Mouse (Mus musculus) kidney, adult 18-20 months (tissue): ENCODE measurements at regions not wholly inside any gene's neighbourhood (a gene's known extent, or its start where the extent isn't known, plus 50 kb on each side); places are given as distances from the start of the nearest gene placed in this dataset.

Experiments
- DNase-seq: peaks from one replicate; pipeline ENCODE4 v3.0.0; 2021

DNA sequence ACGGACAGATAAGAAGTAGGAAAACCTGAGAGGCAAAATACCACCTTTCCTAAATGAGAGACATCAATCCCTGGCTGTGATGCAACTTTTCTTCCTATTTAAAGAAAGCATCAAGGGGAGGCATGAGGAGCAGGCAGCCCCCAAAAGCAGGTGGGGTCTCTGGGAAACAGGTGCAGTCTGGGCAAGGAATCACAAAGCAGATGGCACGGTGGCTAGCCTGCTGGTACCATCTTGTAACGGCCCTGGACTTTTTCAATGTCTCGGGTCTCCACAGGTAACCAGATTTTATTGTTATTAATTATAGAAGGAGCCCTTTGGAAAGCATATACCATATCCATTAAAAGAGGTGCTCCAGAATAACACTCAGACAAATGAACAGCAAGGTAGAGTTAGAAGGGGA is 219.6 kb downstream of the Galc start:
- DNase-seq: no peak

DNA sequence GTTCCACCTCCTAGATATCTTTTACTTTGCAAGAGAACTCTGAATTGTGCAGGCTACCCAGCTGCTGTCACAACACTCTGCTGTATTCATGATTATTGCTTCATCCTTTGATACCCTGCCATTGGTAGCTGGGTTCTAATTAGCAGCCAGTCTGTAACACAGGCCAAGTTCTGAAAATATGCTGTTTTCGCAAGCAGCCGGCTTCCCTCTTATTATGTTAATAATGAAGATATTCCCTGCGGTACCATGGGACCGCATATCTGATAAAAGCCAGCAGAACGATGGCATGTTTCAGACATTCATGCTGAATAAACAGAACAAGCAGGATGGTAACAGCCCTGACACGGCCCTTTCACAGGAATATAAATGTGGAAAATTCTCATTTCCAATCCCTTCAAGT is 235.6 kb downstream of the Galc start:
- DNase-seq: no peak

DNA sequence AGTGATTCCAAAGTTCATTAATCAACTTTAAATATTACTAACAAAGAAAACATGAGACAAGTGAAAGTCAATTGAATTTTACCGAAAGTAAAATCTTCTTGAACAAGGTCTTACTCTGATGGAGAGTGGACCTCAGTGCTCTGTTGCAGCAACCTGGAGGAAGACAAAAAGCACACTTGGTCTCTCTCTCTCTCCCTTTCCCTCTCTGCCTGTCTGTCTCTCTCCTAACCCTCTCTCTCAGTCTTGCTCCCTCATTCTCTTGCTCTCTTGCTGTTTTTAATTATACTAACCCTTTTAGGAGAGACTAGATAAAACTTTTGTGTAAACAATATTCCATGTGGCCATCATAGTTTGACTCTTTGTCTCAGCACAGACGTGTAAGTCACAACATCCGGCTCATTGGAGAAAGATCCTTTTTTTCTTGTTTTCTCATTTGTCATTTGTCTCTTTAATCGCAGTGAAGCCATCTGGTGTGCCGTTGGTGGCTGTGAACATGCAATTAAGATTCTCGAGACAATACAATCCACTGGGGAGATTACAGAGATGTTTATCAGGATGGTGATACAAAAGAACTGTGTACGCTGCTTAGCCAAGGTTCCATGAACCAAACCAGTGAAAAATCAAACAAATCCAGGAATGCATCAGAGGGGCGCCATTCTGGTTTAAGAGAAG is 244.5 kb downstream of the Galc start:
- DNase-seq: no peak

DNA sequence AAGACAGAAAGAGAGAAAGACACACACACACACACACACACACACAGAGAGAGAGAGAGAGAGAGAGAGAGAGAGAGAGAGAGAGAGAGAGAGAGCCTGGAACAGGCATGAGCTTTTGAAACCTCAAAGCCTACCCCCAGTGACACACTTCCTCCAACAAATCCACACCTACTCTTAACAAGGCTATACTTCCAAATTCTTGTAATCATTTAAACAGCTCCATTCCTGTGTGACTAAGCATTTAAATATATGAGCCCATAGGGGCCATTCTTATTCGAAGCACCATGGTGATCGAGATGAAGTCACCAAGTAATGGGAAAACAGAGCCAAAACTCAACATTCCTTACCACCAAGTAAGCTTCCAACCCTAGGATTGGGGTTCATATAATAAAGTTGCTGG is 250.1 kb downstream of the Galc start:
- no peak for DNase-seq

DNA sequence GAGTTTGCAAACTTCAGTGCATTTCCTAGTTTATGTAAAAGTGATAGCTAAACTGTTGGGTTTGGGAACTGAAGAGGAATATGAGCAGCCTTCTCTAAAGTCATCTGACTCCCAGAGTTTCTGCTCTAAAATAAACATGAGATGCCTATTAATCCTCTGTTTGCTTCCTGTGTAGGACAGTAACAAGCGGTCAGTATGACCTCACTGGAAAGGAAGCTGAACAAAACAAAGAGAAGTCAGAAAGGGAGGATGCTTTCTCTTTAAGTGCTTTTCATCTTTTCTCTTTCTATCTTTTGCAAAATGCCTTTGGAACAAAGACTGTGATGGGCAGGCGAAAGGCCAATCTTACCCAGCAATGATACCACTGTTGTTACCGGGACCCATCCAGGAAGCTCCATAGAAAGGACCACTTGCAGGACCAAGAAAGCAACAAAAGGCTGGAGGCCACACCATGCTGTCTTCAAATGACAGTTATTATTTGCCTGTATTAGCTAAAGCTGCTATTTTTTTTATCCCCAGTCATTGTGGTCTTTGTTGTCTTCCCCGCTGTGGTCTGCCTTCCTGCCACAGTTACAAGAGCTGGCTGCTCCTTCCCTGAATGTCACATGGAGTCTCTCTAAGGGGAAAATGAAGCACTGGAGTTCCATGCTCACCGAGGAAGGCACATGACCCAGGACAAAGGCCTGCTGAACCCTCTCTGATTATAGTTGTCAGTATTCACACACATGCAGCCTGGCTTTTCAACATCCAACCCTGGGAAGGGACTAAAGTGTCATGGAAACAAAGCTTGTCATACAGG is 253.4 kb downstream of the Galc start:
- no peak for DNase-seq

DNA sequence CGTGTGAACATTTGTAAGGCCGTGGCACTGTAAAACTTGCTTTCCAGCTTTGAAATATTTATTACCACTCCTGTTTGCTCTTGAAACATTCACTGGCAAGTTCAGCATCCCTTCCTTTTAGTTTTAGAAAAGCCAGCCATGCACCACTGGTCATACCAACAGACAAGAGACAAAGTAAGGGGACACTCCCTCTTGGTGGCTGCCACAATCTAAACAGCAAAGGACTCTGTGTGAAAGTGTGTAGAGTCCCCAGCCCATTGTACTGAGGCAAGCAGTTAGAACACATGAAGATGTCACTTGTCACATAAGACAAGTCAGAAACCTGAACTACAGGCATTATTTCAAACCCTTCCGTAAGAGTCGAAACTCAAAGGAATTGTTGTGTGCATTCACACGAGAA is 257.0 kb downstream of the Galc start:
- DNase-seq: no peak

DNA sequence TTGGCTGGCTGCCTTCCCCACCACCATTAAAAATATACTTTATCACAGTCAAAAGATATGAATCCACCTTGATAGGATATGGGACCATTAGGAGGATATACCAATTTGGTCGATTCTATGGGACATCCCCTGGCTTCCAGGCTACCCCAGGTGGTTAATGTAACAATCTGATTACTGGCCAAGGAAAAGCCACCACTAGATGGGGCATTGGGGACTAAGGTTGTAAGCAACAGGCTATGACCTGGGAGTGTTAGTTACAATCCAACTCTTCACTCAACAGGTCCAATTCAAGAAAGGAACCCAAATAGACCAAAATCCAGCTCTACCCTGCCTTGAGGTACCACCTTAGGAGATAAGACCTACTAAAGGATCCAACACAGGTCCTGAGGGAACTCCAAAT is 264.4 kb downstream of the Galc start:
- DNase-seq: no peak

DNA sequence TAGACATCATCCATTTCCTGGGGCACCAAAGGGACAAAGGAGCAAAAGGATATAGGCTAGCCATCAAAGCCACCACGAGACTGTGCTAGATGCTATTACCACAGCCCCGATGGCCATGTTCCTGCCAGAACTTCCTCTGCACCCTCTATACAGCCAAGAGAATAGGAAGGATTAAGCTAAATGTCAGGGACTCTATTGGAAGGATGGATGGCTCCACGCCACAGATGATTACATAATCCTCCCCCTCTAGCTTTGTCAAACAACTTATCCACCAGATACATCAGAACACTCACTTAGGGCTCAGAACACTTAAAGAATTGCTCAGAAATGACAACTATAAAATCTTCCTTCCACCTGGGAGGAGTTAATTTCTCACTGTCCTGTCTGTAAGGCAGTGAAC is 265.3 kb downstream of the Galc start:
- DNase-seq: no peak

DNA sequence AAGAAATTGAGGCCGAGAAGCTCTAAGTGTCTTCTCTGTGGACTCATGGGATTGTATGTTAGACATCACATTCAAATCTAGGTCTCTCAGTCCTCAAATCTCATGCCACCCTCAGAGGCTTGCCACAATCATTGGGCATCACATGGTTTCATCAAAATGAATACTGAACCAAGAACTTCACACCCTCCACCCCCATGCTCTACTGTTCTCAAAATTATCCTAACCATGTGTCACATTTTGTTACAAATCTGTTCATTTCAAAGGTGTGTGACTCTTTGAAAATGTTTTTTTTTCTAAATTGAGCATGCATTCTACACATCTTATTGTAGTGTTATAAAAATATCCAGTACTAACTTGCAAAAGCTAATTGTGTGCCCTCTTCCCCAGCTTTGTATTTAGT is 275.9 kb downstream of the Galc start:
- no peak for DNase-seq

DNA sequence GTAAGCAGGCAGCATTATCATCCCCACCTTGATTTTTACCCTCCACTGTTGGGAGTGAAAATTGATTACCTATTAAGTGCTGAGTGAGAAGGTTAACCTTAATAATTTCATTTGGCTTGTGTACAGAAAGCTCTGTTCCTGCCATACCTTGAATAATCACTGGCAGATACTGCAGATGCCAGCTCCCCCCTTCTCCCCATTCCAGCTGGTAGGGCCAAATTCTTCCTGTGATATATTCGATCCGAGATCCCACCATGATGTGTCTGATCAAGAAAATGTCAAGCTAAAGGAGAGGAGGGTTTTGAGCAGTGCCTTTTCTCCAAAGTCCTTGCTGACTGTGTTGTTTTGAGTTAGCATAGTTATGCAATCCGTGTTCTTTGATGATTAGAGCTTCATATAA is 280.6 kb downstream of the Galc start:
- DNase-seq: no peak

DNA sequence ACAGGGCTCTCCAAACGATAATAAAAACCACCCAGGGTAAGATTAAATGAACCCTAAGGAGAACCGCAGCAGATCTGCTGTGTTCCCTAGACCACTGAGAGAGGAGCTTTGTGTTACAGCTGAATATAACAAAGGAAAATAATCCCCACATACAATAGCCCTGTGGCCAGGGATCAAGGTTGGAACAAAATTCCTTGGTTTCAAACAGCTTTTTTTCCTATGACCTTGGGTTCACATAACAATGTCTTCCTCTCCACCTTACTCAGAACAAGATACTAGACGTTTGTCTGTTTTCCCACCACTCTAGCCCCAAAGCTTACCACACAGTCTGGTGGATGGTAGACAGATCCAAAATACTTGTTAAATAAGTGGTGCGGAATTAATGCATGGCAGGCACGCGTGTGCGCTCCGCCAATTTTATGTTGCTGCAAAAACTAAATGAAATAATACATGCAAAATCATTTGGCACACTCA is 281.0 kb downstream of the Galc start:
- DNase-seq: no peak

DNA sequence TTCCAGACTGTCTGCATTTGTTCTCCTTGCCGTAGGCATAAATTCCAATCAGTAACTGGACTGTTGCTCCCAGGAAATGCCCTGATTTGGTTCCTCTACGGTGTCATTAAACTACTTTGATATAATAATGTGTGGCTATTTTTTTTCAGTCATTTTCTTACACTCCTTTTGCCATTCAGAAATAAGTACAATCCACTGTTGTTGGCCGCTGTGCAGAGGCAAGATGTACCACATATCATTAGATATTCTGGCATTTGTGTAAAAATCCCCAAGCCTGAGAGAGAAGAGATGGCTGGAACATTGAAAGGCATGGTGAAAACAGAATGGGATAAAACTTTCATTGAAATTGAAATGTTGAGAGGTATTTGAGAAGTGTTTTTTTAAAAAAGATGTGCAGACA is 281.6 kb downstream of the Galc start:
- no peak for DNase-seq

DNA sequence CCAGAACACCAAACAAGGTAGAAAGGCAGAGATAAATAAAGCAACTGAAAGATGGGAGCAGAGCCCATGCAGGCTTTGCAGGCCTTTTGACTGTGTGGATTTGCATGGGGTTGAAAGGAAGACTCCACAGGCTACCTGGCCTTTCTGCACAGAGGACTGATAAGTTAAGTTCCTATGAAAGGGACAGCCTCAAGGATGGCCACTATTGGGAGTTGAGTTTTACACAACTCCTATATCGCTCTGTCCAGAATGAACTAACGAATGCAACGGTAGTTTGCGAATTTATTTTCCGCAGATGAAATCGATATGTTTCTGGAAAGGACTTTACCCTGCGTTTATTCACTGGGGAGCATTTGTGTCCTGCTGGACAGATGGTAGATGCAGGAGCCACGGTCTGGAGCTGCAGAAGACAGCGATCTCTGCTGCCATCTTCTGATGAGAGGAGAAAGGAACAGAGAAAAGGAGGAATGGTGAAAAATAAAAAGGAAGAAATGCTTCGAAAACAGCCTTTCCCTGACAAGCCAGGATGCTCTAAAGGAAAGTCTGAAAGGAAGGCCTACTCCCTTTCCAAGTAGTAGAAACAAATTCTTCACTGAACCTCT is 285.2 kb downstream of the Galc start:
- DNase-seq: no peak

DNA sequence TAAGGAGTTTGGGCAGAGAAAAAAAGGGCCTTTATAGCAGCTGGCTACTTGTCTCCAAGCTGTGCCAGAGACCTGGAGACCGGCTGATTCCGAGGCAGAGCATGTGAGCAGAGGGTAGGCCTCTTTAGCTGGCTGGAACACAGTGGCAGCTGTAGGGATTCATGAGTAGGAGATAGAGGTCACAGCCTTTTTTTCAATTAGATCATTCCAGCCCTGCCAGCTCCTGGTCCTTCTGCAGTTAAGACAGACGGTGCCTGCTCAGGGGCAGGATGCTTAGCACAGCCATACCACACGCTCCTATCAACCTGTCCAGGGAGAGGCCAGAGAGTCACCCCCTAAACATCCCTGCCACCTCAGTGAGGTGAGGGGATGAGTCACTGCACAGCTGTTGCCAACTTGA is 302.1 kb downstream of the Galc start:
- no peak for DNase-seq

DNA sequence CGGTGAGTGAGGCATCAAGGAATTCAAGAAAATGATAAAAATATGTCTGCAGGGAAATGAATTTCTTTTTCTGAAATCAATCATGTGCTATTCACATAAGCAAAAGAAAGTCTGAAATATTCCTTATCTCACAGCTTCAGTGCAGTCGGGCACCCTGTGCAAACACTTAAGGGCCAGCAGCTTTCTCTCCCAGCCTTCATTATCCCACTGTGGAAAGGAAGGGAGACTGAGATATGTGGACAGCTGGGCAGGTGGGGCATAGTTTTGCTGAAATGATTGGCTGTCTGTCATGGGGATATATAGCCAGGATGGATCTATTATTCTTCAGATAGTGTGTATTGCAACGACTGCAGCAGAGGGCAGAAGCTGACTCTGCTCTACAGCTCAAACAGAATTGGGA is 305.9 kb downstream of the Galc start:
- DNase-seq: no peak

DNA sequence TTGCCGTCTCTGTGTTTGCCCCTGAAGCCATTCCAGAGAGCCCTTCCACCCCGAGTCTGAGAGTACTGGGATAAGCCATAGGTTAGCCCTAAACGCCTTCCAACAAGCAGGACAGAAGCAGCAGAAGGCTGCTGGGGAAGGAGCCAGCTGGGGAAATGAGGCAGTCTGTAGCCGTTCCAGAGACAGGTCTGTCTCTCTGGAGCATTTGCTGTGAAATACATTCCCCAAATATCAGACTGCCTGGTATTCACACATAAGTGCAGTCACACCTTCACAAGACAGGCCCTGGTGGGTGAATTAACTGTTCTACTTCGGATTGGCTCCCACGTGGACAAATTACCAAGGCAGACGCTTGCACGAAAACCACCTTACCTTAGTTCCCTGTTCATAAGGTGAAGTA is 307.1 kb downstream of the Galc start:
- no peak for DNase-seq

DNA sequence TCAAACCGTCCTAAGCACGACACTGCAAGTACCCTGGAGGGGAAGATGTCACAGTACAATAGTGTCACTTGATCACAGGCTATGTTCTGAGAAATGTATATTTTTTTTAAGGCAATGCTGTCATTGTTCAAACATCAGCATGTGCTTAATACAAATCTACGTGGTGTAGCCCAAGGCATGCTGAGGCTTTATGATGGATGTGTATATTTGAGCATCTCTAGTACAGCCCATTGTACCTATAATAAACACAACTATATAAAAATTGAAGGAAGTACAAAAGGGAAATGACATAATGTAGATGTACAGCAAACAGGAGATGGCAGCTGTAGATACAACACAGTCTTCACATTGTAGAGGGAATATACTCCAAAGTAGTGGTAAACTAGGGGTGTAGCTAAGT is 309.2 kb downstream of the Galc start:
- DNase-seq: no peak

DNA sequence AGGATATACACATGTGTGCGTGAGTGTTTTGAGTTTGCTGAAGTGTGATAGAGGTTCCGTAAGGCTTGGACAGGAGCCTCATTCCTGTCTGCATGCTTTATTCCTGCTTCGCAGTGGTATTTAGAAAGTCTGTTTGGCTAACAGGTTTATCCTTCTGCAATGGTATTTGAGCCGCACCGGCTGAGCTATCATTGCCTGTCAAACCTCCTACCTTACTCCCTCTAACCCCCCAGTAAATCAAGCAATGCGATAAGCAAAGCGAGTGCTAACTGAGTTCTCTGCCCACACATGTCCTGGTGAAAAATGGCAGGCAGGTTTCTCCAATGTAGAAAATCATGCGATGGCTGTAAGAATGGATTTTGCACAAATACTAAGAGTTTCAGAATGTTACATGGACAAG is 311.8 kb downstream of the Galc start:
- no peak for DNase-seq

DNA sequence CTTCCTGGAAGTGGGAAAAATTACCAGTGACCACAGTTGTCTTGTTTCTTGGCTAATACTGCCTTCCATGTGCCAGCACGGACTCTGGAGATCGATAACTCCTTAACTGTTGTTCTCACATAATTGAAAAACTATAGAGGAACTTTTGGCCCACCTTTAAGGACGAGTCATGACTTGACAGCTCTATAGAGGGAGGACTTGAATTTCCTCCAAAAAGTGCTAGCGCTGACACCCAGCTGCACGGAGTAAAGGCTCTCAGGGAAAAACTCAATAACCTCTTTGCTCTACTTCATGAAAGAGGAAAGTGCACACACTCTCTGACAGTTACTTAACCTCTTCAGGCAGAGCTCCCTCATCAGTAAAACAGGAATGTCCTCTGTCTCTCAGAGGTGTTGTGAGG is 320.9 kb downstream of the Galc start:
- no peak for DNase-seq

DNA sequence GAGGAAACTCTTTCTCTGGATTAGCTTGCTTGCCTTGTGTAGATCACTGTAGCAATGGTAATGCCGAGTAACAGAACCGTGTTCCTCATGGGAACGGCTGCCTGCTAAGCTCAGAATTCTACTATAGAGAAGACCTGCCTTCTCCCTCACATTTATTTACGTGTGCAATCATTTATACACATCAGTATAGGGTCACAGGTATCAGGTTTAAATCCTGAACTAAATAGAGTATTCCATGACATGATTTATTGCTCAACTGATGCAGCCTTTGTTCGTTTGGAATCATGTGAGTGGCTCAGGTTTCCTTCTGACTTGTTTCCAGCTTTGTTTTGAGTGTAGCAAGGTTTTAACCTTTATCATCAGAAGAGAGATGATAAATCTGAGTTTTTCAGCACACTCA is 329.4 kb downstream of the Galc start:
- DNase-seq: no peak

DNA sequence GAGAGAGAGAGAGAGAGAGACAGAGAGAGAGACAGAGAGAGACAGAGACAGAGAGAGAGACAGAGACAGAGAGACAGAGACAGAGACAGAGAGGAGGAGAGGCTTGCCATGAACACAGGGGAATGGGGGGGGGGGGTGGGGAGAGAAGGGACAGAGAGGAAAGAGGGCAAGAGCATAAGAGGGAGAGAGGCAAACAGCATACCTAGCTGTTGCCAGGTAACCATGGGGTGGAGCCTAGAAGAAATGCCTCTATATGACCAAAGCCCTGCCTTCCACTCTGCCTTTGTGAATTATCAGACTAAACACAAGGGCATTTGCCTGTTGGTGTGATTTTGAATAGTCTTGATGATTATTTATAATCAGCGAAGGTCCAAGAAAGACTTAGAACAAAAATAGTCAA is 332.2 kb downstream of the Galc start:
- no peak for DNase-seq

DNA sequence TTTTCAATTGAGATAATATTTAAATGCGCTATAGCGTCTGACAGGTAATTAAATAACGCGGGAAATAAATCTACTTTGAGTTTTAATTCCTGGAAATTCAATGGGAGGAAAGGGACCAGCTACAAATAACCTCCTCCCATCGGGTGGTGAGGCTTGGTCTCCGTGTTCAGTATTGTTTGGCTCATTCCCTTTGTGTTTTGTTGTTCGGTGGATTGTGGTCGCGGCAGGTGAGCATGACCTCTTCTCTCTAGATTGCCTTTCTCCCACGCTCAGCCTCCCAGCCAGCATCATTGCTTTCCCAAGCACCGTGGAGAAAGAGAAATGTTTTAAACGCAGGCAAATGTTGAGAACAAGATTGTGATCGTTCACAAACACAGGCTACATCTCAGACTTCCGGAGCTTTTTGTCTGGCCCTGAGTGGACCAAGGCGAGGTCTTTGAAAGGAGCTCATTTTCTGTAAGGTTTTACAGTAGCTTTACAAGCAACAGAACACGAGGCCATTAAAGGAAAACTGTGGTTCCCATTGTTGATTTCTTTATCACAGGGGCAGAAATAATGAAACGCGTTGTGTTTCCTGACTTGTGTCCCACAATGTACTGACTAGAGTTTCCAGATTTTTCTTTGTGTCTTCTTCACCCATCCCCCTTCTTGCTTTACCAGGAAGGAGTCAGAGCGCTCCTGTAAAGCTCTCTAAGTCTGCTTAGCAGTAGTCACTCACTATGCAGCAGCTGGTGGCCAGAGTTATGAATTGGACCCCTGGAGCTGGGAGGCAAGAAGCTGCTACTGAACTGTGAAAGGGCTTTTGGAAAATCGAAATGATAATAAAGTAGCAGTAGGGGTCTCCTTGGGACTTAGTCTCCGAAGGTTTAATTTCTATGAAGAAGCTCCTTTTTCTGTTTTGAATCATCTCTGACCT is 337.7 kb downstream of the Galc start:
- DNase-seq: no peak

DNA sequence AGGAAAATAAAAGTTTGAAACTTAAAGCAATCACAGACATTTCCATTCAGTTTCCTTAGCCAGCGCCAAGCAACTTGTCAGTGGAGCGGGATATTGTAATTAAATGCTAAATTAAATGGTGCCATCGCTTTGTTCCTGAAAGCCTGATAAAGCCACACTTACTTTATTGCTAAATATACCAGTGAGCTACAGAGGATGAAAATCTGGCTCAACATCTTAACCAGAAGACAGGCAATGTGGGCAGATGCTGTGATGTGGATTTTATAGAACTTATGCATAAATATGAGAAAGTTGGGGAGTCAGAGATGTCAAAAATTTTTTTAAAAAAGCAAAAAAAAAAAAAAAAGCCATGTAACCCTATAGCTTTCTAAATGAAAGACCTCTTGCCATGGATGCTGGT is 340.8 kb downstream of the Galc start:
- no peak for DNase-seq
